Mouse (Mus musculus): ENCODE data around the gene Nceh1. TPM values are rescaled to one million over a fixed set of nuclear protein-coding genes. Genes with fewer than 3 reads are reported as not detected.

Nceh1 gene
- 12.8 to 20.1 TPM (median 16.1 TPM) in 4 replicates for total RNA-seq (2023; ENCODE audit: inconsistent age)

GRCm38 (mm10) chr3:27182733-27183600 is at the start of gene Nceh1:
TSS of gene Nceh1 (plus strand) at chr3:27182965.

GRCm38 (mm10) chr3:27153701-27154209 is 29.0 kb upstream of the Nceh1 start, which contains the start of gene Ect2:
TSS of gene Ect2 (minus strand) at chr3:27153878.

GRCm38 (mm10) chr3:27316559-27317287 is 134.0 kb downstream of the Nceh1 start, which contains the start of gene Tnfsf10:
TSS of gene Tnfsf10 (plus strand) at chr3:27317028.

Other genes with a start within 250 kb of the Nceh1 start
- 3.6 to 7.6 TPM (median 3.7 TPM) in 4 replicates for gene Ect2, start 29.1 kb upstream of the Nceh1 start, total RNA-seq (2023; ENCODE audit: inconsistent age)
- gene Tnfsf10, start 134.1 kb downstream of the Nceh1 start, total RNA-seq (2023; ENCODE audit: inconsistent age), result 2.5 to 3.9 TPM (median 3.1 TPM) in 4 replicates
- gene Ghsr, start 188.4 kb downstream of the Nceh1 start, total RNA-seq (2023; ENCODE audit: inconsistent age), result not detected in 4 replicates

All from B cell, adult (primary cell).